Mouse (Mus musculus): ENCODE results near the gene Ulk3. TPM values are rescaled to one million over a fixed set of nuclear protein-coding genes. Genes with fewer than 3 reads are reported as not detected.

Ulk3 gene
- total and polyA plus RNA-seq, 2 experiments from 2014 or later = 15.6 to 31.4 TPM

DNA sequence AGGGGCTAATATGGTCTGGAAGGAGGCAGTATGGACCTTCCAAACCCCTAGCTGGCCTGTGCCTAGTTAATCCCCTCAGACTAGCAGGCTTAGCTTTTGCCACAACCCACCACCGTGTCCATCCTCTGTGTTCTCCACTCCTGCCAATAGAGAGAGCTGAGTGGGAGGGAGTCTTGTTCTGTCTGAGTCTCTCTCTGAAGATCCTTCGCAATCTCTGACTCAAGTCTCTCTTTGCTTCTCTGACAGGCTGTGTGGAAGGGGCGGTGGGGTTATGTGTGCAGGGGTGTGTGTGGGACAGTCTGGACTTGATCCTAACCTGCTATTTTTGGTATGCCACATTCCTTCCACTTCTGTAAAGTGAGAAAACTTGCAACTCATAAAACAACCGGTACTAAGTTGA is 15.6 kb downstream of the Ulk3 start:
- TF ChIP-seq CTCF (IDR thresholded peaks at IDR 0.05; ENCODE audit: low read depth) = no peak
- H3K4me2 ChIP-seq (ENCODE audit: low read depth) = no peak overlapping the region
- H3K27ac ChIP-seq (ENCODE audit: low read depth, low read length) = no peak overlapping the region
- H3K27me3 ChIP-seq (ENCODE audit: insufficient read depth, low read length) = peaks cover 15% of the 10 kb centered on the region
- ATAC-seq (no peak), DNase-seq (no peak)
- no peaks in the 10 kb centered on the region for H3K36me3 ChIP-seq (ENCODE audit: insufficient read depth)
- no peaks in the 10 kb centered on the region for H3K9me3 ChIP-seq (ENCODE audit: low read length)
- H3K4me1 ChIP-seq (ENCODE audit: insufficient read depth) = peaks cover 9% of the 10 kb centered on the region; the same call in 1 of the 2 replicates
- 67% methylated on average over 4 of the region's 4 CpGs for WGBS
- no peak overlapping the region for H3K9ac ChIP-seq
- no peak overlapping the region for H3K4me3 ChIP-seq (ENCODE audit: low read depth, low read length)

DNA sequence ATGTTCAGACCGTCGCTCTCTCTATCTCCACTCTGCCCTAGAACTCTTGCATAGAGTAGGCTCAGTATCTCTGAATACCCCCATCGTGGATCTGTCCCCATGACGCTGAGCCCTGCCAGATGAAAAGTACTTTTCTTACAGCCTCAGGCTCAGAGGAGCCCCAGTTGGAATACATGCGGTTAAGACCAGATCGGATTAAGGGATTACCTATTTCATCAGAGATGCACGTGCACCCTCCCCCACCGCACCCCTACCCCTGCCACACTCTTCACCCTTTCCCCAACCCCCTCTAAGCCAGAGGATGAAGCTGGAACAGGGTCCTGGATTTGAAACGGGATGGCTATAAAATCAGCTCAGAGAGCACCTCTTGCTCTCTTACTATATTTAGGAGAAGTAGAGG is 16.3 kb downstream of the Ulk3 start:
- peak overlapping the region; percentile 48; the same call in 1 of the 2 replicates for H3K4me2 ChIP-seq (ENCODE audit: low read depth)
- no peaks in the 10 kb centered on the region for H3K9me3 ChIP-seq (ENCODE audit: low read length)
- DNase-seq (no peak), ATAC-seq (no peak)
- peaks cover 15% of the 10 kb centered on the region for H3K27me3 ChIP-seq (ENCODE audit: insufficient read depth, low read length)
- H3K4me1 ChIP-seq (ENCODE audit: insufficient read depth) = peaks cover 9% of the 10 kb centered on the region; the same call in 1 of the 2 replicates
- no peak overlapping the region for H3K4me3 ChIP-seq (ENCODE audit: low read depth, low read length)
- H3K27ac ChIP-seq (ENCODE audit: low read depth, low read length) = no peak overlapping the region
- no peak overlapping the region for H3K9ac ChIP-seq
- 9% methylated on average over 9 of the region's 9 CpGs for WGBS
- TF ChIP-seq CTCF (IDR thresholded peaks at IDR 0.05; ENCODE audit: low read depth) = no peak
- no peaks in the 10 kb centered on the region for H3K36me3 ChIP-seq (ENCODE audit: insufficient read depth)

DNA sequence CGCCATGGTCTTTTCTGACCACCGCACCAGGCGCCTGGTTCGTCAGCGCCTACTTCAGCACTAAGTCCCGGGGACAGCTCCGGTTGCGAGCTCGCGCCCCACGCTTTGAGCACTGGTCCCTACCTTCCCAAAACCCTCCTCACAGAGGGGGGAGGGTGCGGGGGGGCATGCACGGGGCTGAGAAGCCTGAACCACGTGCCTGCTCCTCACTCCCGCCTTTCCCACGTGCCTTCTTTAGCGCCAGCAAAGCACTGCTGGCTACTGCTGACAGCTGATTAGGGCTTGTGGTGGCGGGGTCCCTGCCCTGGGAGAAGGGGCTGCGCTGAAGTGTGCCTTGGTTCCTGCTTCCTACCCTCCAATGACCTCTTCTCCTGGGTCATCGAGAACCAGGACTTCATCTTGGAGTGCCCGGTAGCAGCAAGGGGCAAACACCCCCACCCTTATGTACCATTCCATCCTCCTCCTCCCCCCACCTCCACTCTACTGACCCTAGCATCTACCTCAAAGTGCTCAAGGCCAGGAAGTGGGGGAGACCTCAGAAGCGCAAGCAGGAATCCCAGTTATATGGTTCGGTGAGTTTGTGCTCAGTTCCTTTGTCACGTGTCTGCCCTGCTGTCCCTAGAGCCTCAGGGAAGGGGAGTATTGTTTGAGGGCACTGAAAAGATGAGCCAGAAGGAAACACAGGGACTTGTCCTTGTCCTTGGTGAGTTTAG is 17.0 kb downstream of the Ulk3 start, which contains the start of gene Cplx3:
TSS of gene Cplx3 (minus strand) at position 143 of the 713 bp plus-strand sequence.
- DNase-seq = no peak
- H3K36me3 ChIP-seq (ENCODE audit: insufficient read depth) = no peaks in the 10 kb centered on the region
- no peak for TF ChIP-seq CTCF (IDR thresholded peaks at IDR 0.05; ENCODE audit: low read depth)
- H3K27ac ChIP-seq (ENCODE audit: low read depth, low read length) = no peak within 1 kb of the TSS
- no peaks in the 10 kb centered on the region for H3K9me3 ChIP-seq (ENCODE audit: low read length)
- peak within 1 kb of the TSS; percentile 48 for H3K4me2 ChIP-seq (ENCODE audit: low read depth)
- H3K4me3 ChIP-seq (ENCODE audit: low read depth, low read length) = peak within 1 kb of the TSS; percentile 17
- ATAC-seq = peak; percentile 72
- H3K4me1 ChIP-seq (ENCODE audit: insufficient read depth) = peaks cover 13% of the 10 kb centered on the region
- peaks cover 15% of the 10 kb centered on the region for H3K27me3 ChIP-seq (ENCODE audit: insufficient read depth, low read length)
- H3K9ac ChIP-seq = no peak within 1 kb of the TSS
- 7% methylated on average over 24 of the region's 24 CpGs for WGBS

DNA sequence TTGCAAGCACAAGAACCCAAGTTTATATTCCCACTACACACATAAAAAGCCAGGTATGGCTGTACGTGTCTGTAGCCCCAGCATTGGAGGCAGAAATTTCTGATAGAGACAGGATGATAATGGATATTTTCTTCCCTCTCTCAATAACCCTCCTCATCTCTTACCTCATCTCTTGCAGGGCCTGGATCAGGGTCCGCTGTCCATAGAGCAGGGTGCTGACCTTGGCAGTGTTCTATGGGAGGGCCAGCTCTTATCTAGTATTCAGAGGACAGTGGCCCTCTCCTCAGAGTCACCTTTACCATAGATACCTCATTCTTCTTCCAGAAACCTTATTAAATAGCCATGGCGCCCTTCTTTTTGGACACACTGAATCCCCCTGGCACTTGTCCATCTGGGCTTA is 20.6 kb downstream of the Ulk3 start:
- no peaks in the 10 kb centered on the region for H3K9me3 ChIP-seq (ENCODE audit: low read length)
- 0 out of 2 replicates have a peak overlapping the region, but pooled peaks have one; percentile 42 for H3K27ac ChIP-seq (ENCODE audit: low read depth, low read length)
- TF ChIP-seq CTCF (IDR thresholded peaks at IDR 0.05; ENCODE audit: low read depth) = no peak
- no peaks in the 10 kb centered on the region for H3K36me3 ChIP-seq (ENCODE audit: insufficient read depth)
- no peak overlapping the region for H3K4me2 ChIP-seq (ENCODE audit: low read depth)
- ATAC-seq = no peak
- H3K9ac ChIP-seq = no peak overlapping the region
- no peak for DNase-seq
- peaks cover 15% of the 10 kb centered on the region for H3K27me3 ChIP-seq (ENCODE audit: insufficient read depth, low read length)
- H3K4me3 ChIP-seq (ENCODE audit: low read depth, low read length) = no peak overlapping the region
- WGBS = 65% methylated on average over 3 of the region's 3 CpGs
- peaks cover 13% of the 10 kb centered on the region for H3K4me1 ChIP-seq (ENCODE audit: insufficient read depth)

DNA sequence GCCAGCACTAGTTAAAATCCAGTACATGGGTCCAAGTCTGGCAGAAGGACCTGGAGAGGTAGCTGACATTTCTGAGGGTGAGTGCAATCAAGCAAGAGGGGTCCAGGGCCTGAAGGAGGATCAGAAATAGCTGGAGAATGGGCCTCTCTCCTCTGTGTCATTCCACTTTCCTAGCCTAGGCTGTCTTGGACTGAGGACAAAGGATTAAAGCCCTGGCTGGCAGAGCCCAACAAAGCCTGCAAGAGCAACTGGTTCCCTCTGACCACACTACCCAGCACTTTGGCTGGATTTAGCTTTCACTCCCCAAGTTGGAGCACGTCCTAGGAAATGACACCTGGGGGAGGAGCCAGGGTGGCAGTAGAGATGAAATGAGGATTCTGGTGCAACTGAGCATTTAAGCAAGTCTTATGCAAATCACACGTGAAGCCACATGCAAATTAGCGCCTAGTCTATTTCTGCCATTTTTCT is 21.1 kb downstream of the Ulk3 start:
- WGBS = 25% methylated on average over 3 of the region's 3 CpGs
- H3K4me3 ChIP-seq (ENCODE audit: low read depth, low read length) = no peak overlapping the region
- no peaks in the 10 kb centered on the region for H3K9me3 ChIP-seq (ENCODE audit: low read length)
- no peak overlapping the region for H3K4me2 ChIP-seq (ENCODE audit: low read depth)
- TF ChIP-seq CTCF (IDR thresholded peaks at IDR 0.05; ENCODE audit: low read depth) = no peak
- peaks cover 13% of the 10 kb centered on the region for H3K4me1 ChIP-seq (ENCODE audit: insufficient read depth)
- DNase-seq (peak; percentile 75), ATAC-seq (peak; percentile 68)
- no peak overlapping the region for H3K9ac ChIP-seq
- peaks cover 14% of the 10 kb centered on the region for H3K27me3 ChIP-seq (ENCODE audit: insufficient read depth, low read length)
- peak overlapping the region; percentile 42; the same call in 1 of the 2 replicates for H3K27ac ChIP-seq (ENCODE audit: low read depth, low read length)
- H3K36me3 ChIP-seq (ENCODE audit: insufficient read depth) = no peaks in the 10 kb centered on the region

DNA sequence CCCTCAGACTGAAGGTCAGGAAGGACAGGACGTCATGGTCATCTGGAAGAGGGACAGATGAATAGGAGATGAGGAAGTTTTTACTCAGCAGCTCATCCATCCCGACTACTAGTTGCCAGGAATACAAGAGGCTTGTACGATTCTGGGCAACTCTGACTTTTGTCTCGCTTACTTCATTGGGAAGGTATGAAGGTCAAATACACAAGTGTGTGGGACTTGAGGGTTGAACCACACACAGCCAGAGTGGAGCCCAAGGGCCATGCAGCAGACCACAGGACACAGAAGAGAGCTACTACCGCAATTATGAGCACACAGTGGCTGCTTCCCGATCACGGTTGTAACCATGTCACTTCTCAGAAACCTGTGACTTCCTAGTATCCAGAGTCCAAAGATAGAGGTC is 23.3 kb downstream of the Ulk3 start:
- TF ChIP-seq CTCF (IDR thresholded peaks at IDR 0.05; ENCODE audit: low read depth) = no peak
- H3K4me2 ChIP-seq (ENCODE audit: low read depth) = no peak overlapping the region
- ATAC-seq (no peak), DNase-seq (no peak)
- WGBS = 89% methylated on average over 7 of the region's 7 CpGs
- H3K9me3 ChIP-seq (ENCODE audit: low read length) = no peaks in the 10 kb centered on the region
- no peaks in the 10 kb centered on the region for H3K36me3 ChIP-seq (ENCODE audit: insufficient read depth)
- H3K27ac ChIP-seq (ENCODE audit: low read depth, low read length) = no peak overlapping the region
- no peak overlapping the region for H3K4me3 ChIP-seq (ENCODE audit: low read depth, low read length)
- no peaks in the 10 kb centered on the region for H3K27me3 ChIP-seq (ENCODE audit: insufficient read depth, low read length)
- H3K4me1 ChIP-seq (ENCODE audit: insufficient read depth) = peaks cover 5% of the 10 kb centered on the region; the same call in 1 of the 2 replicates
- no peak overlapping the region for H3K9ac ChIP-seq

DNA sequence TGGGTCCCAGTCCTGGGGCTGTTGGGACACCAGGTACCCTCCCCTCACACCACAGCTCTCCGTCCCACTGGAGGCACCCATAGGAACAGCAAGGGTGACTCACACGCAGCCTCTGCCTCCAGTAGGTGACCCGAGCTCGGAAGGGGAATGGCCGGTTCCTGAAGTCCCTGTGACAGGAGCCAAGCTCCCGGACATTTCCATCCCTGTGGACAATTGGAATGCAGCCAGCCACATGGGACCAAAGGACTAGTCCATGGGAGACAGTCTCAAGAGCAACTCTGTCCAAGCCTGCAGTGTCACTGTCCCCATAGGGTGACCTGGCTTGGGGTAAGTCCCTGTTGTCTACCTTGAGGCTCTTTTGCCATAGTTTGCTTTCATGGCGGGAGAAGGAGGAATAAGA is 24.7 kb downstream of the Ulk3 start:
- TF ChIP-seq CTCF (IDR thresholded peaks at IDR 0.05; ENCODE audit: low read depth) = no peak
- H3K4me1 ChIP-seq (ENCODE audit: insufficient read depth) = peaks cover 5% of the 10 kb centered on the region; the same call in 1 of the 2 replicates
- no peak overlapping the region for H3K27ac ChIP-seq (ENCODE audit: low read depth, low read length)
- H3K9me3 ChIP-seq (ENCODE audit: low read length) = no peaks in the 10 kb centered on the region
- ATAC-seq (no peak), DNase-seq (no peak)
- 78% methylated on average over 7 of the region's 7 CpGs for WGBS
- no peak overlapping the region for H3K4me3 ChIP-seq (ENCODE audit: low read depth, low read length)
- H3K9ac ChIP-seq = no peak overlapping the region
- H3K4me2 ChIP-seq (ENCODE audit: low read depth) = no peak overlapping the region
- H3K36me3 ChIP-seq (ENCODE audit: insufficient read depth) = no peaks in the 10 kb centered on the region
- H3K27me3 ChIP-seq (ENCODE audit: insufficient read depth, low read length) = no peaks in the 10 kb centered on the region

All from forebrain, postnatal 0 days (tissue).